Mouse (Mus musculus) cerebellum, adult 8-10 months (tissue): ENCODE measurements around the gene Tmem159.

ENCODE experiments used
- DNase-seq: peaks from one replicate; pipeline ENCODE4 v3.0.0; 2022

Tmem159 gene

GRCm38 (mm10) chr7:120145191-120145590 lies 43.0 kb downstream of the Tmem159 start, which contains the start of gene Zp2:
Gene Zp2, minus strand, starts transcription at chr7:120145291.
- DNase-seq, result no peak

GRCm38 (mm10) chr7:120150257-120150656 lies 48.1 kb downstream of the Tmem159 start:
- DNase-seq, result no peak

- no peak for DNase-seq
Measured at GRCm38 (mm10) chr7:120150898-120151297, 48.7 kb downstream of the Tmem159 start.

- no peak for DNase-seq
Measured at GRCm38 (mm10) chr7:120156841-120157409, 54.8 kb downstream of the Tmem159 start.

- DNase-seq, result no peak
Measured at GRCm38 (mm10) chr7:120157575-120158061, 55.5 kb downstream of the Tmem159 start.

- DNase-seq, result no peak
Measured at GRCm38 (mm10) chr7:120158121-120158613, 56.0 kb downstream of the Tmem159 start.

GRCm38 (mm10) chr7:120163581-120164251 lies 61.6 kb downstream of the Tmem159 start:
- no peak for DNase-seq
